Mouse (Mus musculus) spleen, postnatal 10 days (tissue): ENCODE measurements around the gene Mphosph6.

Experiments used
- DNase-seq, 2 experiments: peaks; one replicate each; pipeline ENCODE4 v3.0.0; 2021 to 2022; ENCODE audit warnings: low spot score in 2 of 2

Gene Mphosph6

DNA sequence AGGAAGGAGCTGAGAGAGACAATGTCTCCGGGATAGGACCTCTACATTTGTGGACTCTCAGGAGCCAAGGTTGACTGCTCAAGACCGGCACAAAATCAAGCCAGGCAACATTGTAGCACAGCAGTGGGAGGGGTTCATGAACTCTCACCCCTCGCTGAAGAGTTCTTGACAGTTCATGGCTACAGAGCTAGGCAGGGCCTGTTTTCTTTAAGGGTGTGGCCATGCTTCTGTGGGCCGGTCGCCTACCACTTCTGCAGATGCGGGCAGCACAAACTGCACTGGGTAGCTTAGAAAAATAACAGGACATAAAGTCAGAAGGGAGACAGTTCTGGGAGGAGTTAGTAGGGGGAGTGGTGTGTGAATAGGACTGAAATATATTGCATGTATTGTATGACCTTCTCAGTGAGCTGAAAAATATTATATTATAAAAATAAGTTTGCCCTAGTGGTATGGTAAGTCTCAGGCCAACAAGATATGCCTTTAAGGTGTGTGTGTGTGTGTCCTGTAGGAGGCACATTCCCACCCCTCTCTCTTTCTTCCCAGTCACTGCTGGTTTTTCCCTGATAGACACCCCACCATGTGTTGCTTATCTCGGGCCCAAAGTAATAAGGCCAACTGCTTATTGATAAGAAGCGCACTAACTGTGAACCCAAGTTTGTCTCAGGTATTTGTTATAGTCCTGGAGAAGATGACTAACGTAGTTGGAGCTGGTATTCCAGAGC is 30.5 kb downstream of the Mphosph6 start:
- no peak for DNase-seq

DNA sequence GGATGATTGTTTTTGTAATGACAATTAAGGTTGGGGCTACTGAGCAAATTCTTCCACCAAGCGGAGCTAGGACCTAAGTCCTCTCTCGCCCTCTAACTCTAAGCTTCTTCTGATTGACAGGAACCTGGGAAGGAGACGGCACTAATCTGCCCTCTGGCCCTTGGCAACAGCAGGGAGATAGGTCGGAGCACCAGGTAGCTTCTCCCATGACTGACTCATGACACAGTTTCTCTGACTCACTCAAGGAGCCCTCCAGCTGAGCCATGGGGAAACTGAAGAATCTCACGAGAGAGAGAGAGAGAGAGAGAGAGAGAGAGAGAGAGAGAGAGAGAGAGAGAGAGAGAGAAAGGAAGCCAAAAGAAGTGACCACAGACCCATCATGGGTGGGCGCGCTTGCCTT is 32.8 kb downstream of the Mphosph6 start:
- no peak for DNase-seq

DNA sequence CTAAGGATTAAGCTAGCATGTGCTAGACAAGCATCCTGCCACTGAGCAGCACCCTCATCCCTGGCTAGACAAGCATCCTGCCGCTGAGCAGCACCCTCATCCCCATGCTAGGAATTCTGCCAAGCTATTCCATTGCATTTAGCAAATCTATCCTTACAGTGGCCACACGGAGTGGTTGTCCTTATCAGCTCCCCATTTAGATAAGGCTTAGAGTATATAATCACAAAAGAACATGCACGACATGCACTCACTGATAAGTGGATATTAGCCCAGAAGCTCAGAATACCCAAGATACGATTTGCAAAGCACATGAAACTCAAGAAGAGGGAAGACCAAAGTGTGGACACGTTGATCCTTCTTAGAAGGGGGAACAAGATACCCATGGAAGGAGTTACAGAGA is 35.8 kb downstream of the Mphosph6 start:
- no peak for DNase-seq

DNA sequence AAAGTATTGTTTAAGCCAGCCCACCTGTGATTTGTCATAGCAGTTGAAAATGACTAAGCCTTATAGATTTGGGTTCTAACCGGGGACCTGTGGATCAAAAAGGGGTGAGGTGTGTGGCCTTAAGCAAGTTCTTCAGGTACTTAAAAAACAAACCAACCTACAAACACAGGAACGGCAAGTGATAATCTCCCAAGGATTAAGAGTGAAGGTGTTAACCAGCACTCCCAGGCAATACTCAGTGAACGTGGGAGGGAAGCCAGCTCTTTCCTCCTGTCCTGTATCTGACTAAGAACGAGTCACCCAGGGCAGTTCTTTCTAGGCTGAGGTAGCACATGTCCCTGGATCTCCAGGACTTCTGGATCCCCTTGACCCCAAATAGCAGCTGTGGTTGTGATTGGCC is 37.1 kb downstream of the Mphosph6 start:
- no peak for DNase-seq

DNA sequence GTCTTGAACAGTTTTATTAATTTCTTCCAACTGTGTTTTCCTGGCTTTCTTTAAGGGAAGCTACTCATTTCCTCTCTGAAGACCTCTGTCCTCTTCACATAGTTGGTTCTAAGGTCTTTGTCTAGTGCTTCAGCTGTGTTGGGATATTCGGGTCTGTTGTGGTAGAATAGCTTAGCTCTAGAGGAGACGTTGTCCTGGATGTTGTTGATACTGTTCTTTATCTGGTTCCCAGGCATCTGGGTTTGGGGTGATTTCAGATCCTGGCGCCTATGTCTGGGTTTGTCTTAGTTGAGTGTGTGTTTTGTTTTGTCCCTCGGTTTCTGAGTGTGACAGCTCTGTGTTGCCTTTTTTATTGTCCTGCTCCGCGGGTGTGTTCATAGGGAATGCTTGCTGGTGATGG is 39.0 kb downstream of the Mphosph6 start:
- no peak for DNase-seq

DNA sequence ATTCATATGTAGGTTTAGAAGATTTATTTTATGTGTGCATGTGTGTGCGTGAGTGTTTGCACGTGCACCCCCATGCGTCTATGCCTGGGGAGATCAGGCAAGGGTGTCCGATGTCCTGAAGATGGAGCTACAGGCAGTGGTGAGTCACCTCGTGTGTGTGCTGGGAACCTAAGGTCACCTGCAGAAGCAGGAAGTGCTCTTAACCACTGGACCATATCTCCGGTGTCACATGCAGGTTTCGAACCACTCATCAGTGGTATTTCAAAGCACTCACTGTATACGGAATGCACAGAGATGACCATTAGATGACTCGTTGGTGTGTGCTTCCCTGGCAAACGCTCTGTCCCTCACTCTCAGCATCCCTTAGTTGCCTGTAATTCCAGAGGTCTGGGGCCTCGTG is 43.8 kb downstream of the Mphosph6 start:
- DNase-seq = no peak

DNA sequence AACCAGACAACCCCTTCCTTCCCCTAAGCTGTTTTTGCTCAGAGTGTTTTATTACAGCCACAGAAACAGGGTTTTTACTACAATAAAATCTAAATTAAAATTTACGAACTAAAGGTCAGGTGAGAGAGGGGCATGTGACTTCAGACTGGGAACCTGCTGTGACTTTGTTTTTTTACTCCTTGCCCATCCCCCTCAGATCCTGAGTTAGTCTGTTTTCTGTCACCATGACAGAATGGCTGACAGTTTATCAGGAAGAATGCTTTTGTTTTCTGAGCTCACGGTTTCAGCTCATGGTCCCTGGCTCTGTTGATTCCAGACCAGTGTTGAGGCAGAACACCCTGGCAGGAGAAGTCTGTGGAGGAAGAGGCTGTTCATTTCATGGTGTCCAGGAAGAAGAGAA is 52.3 kb downstream of the Mphosph6 start:
- no peak for DNase-seq

DNA sequence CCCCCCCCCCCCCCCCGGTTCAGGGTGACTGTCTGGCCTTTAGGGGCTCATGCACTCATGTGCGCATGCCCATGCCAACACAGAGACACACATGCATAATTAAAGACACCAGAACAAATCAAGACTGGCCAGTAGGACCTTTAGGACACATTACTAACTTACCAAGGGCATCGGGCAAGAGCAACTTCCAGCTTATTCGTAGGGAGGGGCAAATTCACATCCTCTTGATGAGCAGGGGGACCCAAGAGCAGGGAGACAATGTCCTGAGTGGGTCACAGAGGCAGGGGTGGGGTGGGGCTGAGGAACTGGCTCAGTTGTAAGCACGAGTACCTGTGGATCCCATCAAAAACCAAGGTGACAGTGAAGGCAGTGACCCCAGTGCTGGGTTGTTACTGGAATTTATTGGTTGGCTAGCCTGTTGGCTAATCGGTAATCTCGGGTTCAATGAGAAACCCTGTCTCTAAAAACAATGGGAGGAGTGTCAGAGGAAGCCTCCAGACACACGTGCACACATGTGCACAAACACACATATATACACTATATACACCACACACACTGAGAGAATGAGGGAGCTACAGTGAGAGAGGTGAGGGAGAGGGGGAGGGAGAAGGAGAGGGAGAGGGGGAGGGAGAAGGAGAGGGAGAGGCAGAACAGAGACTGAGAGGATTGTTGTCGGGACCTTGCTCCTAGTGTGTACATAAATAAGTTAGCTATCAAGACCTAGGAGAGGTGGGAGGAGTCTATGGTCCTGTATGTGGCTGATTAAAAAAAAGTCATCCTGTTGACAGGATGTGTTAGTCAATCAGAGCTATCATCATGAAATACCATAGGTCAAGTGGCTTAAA is 53.6 kb downstream of the Mphosph6 start:
- DNase-seq = no peak

DNA sequence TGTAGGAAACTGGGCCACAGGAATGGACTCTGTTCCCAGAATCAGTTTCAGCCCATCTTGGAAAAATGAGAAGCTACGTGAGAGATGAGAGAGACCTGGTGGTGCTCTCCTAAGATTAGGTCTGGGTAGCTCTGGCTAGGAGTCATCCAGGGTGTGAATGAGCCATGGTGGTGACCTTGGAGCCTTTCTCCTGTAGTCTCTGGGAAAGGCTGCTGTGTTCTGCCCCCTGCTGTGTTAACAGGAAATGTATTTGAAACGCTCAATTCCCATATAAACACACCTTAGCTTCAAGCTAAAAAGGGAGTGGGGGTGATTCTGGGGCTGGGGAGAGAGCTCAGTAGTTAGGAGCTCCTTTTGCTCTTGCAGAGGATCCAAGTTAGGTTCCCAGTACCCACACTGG is 54.3 kb downstream of the Mphosph6 start:
- no peak for DNase-seq

DNA sequence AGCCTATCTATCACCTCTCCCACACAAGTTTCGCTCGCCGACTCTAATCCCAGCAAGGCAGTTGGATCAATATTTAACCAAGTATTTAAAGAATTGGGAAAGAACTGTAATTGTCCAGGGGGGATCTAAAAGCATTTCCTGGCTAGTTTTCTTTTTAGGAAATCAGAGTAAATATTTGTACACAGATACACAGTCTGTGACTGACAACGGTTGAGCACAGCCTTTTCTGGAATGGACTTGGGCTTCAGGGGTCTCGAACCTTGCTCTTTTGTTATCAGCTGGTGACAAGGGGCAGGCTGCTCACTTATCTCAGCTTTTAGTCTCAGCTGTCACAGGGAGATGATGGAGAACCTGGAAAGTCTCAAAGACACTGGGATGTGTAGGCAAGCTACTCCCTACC is 55.1 kb downstream of the Mphosph6 start:
- DNase-seq = no peak

DNA sequence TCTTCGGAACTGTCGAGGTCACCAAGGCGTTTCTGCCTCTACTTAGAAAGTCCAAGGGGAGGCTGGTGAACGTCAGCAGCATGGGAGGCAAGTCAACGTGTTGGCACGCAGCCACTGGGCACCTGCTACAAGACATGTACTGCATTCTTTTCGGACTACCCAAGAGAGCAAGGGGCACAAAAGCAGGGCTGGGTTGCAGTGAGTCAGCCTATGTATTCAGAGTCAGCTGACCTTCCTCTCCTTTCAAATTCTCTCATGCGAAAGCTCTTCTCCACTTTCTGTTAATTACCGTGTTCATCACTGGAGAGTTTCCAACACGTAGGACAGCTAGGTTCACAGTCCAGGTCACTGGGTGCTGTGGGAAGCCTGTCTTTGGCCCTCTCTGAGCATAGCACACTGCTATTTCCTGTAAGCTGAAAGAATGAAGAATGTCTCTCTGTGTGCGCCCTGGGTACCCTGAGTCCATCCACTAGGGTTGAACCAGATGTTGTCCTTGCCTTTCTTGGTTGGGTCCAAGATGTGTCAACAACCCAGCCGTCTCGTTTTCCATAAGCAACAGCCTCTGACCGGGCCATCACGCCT is 59.2 kb downstream of the Mphosph6 start:
- DNase-seq = no peak
